Mouse (Mus musculus) testis, adult 2 months (tissue): ENCODE data around the gene Blm.

Source experiments
- CTCF ChIP-seq: fragments of 200-500 bp; IDR thresholded peaks from 2 replicates; pipeline ENCODE4 v1.5.1; 2012; ENCODE audit warnings: low read depth, mild to moderate bottlenecking, inconsistent platforms, low read length, moderate library complexity; ENCODE audit not compliant: control insufficient read depth, insufficient read depth, insufficient replicate concordance
- POLR2A ChIP-seq: fragments of 200-500 bp; IDR thresholded peaks from 2 replicates; pipeline ENCODE4 v1.6.1; 2012; ENCODE audit warnings: low read depth, mild to moderate bottlenecking, inconsistent platforms, low read length, moderate library complexity; ENCODE audit not compliant: control insufficient read depth

DNA sequence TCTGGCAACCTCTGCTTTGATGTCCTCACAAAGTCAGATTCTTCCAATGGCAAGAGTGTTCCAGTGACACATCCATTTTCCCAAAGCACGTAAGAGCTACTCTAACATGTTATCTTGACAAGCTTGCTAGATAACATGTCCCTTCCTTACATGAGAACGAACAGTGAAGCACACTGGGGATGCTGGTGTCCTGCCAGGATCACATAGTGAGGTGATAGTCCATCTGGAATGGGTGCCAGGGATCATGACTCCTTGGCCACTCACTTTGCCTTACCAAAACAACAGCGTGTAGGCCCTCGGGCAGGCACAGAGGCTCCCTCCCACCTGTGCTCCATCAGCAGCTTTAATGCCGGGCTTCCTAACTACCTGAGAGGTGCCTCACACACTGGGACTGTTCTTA, 74.7 kb downstream of the Blm start:
- TF ChIP-seq CTCF = no peak
- no peak for TF ChIP-seq POLR2A
